Mouse (Mus musculus): Measurements from ENCODE around the gene Pspc1. TPM values are rescaled to one million over a fixed set of nuclear protein-coding genes. Genes with fewer than 3 reads are reported as not detected.

The Pspc1 gene
- polyA plus RNA-seq, 1 experiment from 2014 or later: 48.5 TPM

DNA sequence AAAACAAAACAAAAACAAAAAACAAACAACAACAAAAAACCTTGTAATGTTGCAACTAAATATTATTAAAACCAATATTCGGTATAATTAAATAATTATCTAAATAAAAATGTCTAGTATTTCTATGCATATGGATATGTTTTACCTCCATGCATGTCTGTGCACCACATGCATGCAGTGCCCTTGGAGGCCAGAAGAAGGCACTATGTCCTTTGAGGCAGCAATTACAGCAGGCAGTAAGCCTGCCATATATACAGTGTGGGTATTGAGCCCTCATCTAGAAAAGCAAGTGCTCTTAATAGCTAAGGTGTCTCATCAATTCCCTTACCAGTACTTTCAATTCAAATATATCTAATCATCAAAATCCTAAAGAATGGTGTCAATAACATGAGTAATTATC, 37.9 kb downstream of the Pspc1 start:
- H3K9me3 ChIP-seq (ENCODE audit: control insufficient read depth, low read length): no peaks in the 10 kb centered on the region
- WGBS: 90% methylated on average over 1 of the region's 1 CpGs

DNA sequence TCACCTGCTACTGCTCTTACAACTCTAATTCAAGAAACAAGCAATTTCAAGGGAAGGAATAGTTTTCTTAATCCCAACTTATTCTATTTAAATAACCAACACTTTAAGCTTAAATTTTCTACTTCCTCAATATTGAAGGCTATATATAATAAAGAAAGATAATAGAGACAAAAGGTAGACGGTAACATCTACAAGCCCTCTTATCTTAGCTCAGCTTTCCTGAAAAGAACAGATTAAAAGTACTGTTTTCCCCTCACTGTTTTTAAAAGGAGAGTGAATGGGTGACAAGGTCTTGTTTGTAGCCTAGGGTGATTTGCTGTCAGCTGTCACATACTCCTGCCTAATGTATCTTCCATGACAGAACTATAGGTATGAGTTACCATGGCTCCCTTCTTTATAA, 51.6 kb downstream of the Pspc1 start:
- H3K9me3 ChIP-seq (ENCODE audit: control insufficient read depth, low read length): no peaks in the 10 kb centered on the region
- ATAC-seq: no peak
- no peak overlapping the region for H3K9ac ChIP-seq (replicated peaks; ENCODE audit: low read depth, low read length)
- 88% methylated on average over 1 of the region's 1 CpGs for WGBS
- no peaks in the 10 kb centered on the region for H3K27me3 ChIP-seq (replicated peaks; ENCODE audit: control insufficient read depth, insufficient read depth, low read length)
- no peaks in the 10 kb centered on the region for H3K4me1 ChIP-seq (replicated peaks; ENCODE audit: control insufficient read depth, insufficient read depth, low read length)
- no peak overlapping the region for H3K27ac ChIP-seq (ENCODE audit: low read length)
- no peak overlapping the region for H3K4me2 ChIP-seq (ENCODE audit: low read length)
- H3K36me3 ChIP-seq (ENCODE audit: control insufficient read depth, insufficient read depth): no peaks in the 10 kb centered on the region
- no peak overlapping the region for H3K4me3 ChIP-seq (replicated peaks; ENCODE audit: low read length)

More for the DNA sequence above, 37.9 kb downstream of the Pspc1 start:
- Histone ChIP-seq H3K9ac (replicated peaks; ENCODE audit: low read depth, low read length) (no peak overlapping the region), H3K4me3 (replicated peaks; ENCODE audit: low read length) (no peak overlapping the region), H3K27ac (ENCODE audit: low read length) (no peak overlapping the region), H3K36me3 (ENCODE audit: control insufficient read depth, insufficient read depth) (no peaks in the 10 kb centered on the region), H3K4me1 (replicated peaks; ENCODE audit: control insufficient read depth, insufficient read depth, low read length) (no peaks in the 10 kb centered on the region), H3K4me2 (ENCODE audit: low read length) (no peak overlapping the region), H3K27me3 (replicated peaks; ENCODE audit: control insufficient read depth, insufficient read depth, low read length) (no peaks in the 10 kb centered on the region)
- no peak for ATAC-seq

DNA sequence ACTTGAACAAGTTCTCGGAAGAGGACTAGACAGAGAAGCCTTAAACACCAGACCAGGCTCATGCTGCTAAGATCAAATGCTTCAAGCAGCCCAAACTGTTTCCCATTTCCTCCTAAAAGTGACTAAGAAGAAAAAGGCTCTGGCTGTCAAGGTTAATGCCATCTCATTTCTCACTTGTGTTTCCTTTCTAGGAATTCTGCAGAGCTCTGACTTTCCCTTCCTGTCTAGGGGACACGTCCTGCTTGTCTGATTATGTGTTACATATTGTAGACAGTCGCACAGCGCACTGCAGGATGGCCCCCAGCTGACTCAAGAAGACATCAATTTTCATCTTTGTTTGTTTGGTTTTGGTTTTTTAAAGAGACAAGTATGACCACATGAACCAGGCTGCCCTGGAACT, 72.4 kb downstream of the Pspc1 start:
- no peaks in the 10 kb centered on the region for H3K4me1 ChIP-seq (replicated peaks; ENCODE audit: control insufficient read depth, insufficient read depth, low read length)
- H3K4me3 ChIP-seq (replicated peaks; ENCODE audit: low read length): no peak overlapping the region
- no peak overlapping the region for H3K27ac ChIP-seq (ENCODE audit: low read length)
- H3K36me3 ChIP-seq (ENCODE audit: control insufficient read depth, insufficient read depth): no peaks in the 10 kb centered on the region
- H3K27me3 ChIP-seq (replicated peaks; ENCODE audit: control insufficient read depth, insufficient read depth, low read length): no peaks in the 10 kb centered on the region
- H3K9ac ChIP-seq (replicated peaks; ENCODE audit: low read depth, low read length): no peak overlapping the region
- H3K4me2 ChIP-seq (ENCODE audit: low read length): no peak overlapping the region
- WGBS: 92% methylated on average over 4 of the region's 4 CpGs
- ATAC-seq: no peak
- no peaks in the 10 kb centered on the region for H3K9me3 ChIP-seq (ENCODE audit: control insufficient read depth, low read length)

DNA sequence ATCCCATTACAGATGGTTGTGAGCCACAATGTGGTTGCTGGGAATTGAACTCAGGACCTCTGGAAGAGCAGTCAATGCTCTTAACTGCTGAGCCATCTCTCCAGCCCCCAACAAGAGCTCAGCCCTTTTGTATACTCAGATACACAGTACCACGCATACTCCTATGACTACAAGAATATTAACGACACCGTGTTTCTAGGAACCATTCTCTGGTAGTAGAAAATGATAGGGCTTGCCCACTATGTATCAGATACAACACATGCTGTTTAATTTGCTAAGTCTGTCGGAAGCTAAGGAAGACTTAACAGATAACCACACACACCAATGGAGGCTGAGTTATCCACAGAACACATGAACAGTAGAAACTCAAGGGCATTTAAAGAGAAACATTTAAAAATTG, 75.5 kb downstream of the Pspc1 start:
- peaks cover 15% of the 10 kb centered on the region for H3K36me3 ChIP-seq (ENCODE audit: control insufficient read depth, insufficient read depth)
- H3K9ac ChIP-seq (replicated peaks; ENCODE audit: low read depth, low read length): no peak overlapping the region
- ATAC-seq: no peak
- H3K9me3 ChIP-seq (ENCODE audit: control insufficient read depth, low read length): no peaks in the 10 kb centered on the region
- no peak overlapping the region for H3K27ac ChIP-seq (ENCODE audit: low read length)
- no peak overlapping the region for H3K4me2 ChIP-seq (ENCODE audit: low read length)
- no peak overlapping the region for H3K4me3 ChIP-seq (replicated peaks; ENCODE audit: low read length)
- 93% methylated on average over 4 of the region's 4 CpGs for WGBS
- H3K27me3 ChIP-seq (replicated peaks; ENCODE audit: control insufficient read depth, insufficient read depth, low read length): no peaks in the 10 kb centered on the region
- no peaks in the 10 kb centered on the region for H3K4me1 ChIP-seq (replicated peaks; ENCODE audit: control insufficient read depth, insufficient read depth, low read length)

DNA sequence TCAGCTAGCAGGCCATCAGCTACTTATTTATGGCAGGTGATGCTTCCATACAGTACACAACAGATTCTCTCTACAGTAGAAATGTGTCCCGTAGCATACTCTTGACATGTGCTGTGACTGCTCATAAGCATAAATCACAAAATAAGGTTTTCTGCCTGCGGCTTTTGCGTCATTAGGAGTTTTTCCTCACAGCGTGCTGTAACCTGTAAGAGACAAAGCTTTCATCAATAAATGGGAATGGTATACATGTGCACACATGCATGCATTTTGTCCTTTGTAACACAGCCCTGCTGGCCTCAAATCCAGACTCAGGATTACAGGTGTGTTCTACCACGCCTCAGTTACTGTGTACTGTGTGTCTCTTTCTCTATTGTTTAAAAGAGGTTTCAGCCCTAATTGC, 80.3 kb downstream of the Pspc1 start:
- Histone ChIP-seq H3K36me3 (ENCODE audit: control insufficient read depth, insufficient read depth) (peaks cover 39% of the 10 kb centered on the region), H3K4me3 (replicated peaks; ENCODE audit: low read length) (no peak overlapping the region), H3K9me3 (ENCODE audit: control insufficient read depth, low read length) (no peaks in the 10 kb centered on the region), H3K4me1 (replicated peaks; ENCODE audit: control insufficient read depth, insufficient read depth, low read length) (no peaks in the 10 kb centered on the region), H3K27ac (ENCODE audit: low read length) (no peak overlapping the region), H3K9ac (replicated peaks; ENCODE audit: low read depth, low read length) (no peak overlapping the region), H3K27me3 (replicated peaks; ENCODE audit: control insufficient read depth, insufficient read depth, low read length) (no peaks in the 10 kb centered on the region), H3K4me2 (ENCODE audit: low read length) (no peak overlapping the region)
- WGBS: 88% methylated on average over 5 of the region's 5 CpGs
- no peak for ATAC-seq

DNA sequence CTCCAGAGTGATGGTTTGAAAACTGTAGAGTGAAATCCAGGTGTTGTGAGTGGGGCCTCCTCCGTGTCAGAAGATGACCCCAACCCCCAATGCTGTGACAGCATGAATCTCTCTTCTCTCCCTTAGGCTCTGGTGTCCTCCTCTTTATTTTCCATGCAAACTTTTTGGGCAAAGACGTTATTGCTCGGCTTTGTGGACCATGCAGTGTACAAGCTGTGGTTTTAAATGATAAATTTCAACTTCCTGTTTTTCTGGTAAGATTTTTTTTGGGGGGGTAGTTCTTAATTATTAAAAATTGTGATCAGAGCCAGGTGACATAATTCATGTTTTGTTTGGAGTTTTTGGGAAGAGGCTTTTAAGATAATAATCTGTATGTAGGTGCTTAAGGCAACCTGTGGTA, 82.6 kb downstream of the Pspc1 start:
- no peaks in the 10 kb centered on the region for H3K4me1 ChIP-seq (replicated peaks; ENCODE audit: control insufficient read depth, insufficient read depth, low read length)
- peaks cover 43% of the 10 kb centered on the region for H3K36me3 ChIP-seq (ENCODE audit: control insufficient read depth, insufficient read depth)
- H3K27ac ChIP-seq (ENCODE audit: low read length): no peak overlapping the region
- 86% methylated on average over 3 of the region's 3 CpGs for WGBS
- no peaks in the 10 kb centered on the region for H3K9me3 ChIP-seq (ENCODE audit: control insufficient read depth, low read length)
- no peak overlapping the region for H3K4me3 ChIP-seq (replicated peaks; ENCODE audit: low read length)
- H3K9ac ChIP-seq (replicated peaks; ENCODE audit: low read depth, low read length): no peak overlapping the region
- no peak for ATAC-seq
- no peak overlapping the region for H3K4me2 ChIP-seq (ENCODE audit: low read length)
- no peaks in the 10 kb centered on the region for H3K27me3 ChIP-seq (replicated peaks; ENCODE audit: control insufficient read depth, insufficient read depth, low read length)

DNA sequence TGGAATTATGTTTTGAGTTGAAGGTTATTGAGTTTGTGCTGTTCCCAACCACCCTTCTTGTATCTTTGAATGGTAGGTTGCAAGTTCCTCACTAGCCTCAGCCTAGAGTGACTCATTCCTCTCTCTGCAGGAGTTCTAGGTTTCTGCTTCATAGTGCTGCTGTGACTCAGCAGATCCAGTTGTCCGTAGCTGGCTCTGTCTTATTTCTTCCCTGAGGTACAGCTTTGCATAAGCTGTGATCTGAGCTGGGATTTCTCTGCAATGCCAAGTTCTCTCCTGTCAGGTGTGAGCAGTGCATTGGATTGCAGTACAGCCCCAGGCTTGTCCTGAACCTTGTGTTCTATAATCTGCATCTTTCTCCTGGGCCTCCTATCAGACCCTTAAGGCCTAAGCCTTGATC, 88.3 kb downstream of the Pspc1 start:
- no peak overlapping the region for H3K27ac ChIP-seq (ENCODE audit: low read length)
- H3K4me1 ChIP-seq (replicated peaks; ENCODE audit: control insufficient read depth, insufficient read depth, low read length): no peaks in the 10 kb centered on the region
- no peak overlapping the region for H3K9ac ChIP-seq (replicated peaks; ENCODE audit: low read depth, low read length)
- no peaks in the 10 kb centered on the region for H3K27me3 ChIP-seq (replicated peaks; ENCODE audit: control insufficient read depth, insufficient read depth, low read length)
- WGBS: 78% methylated on average over 1 of the region's 1 CpGs
- no peak overlapping the region for H3K4me2 ChIP-seq (ENCODE audit: low read length)
- peaks cover 27% of the 10 kb centered on the region for H3K36me3 ChIP-seq (ENCODE audit: control insufficient read depth, insufficient read depth)
- H3K4me3 ChIP-seq (replicated peaks; ENCODE audit: low read length): no peak overlapping the region
- no peaks in the 10 kb centered on the region for H3K9me3 ChIP-seq (ENCODE audit: control insufficient read depth, low read length)
- ATAC-seq: no peak

DNA sequence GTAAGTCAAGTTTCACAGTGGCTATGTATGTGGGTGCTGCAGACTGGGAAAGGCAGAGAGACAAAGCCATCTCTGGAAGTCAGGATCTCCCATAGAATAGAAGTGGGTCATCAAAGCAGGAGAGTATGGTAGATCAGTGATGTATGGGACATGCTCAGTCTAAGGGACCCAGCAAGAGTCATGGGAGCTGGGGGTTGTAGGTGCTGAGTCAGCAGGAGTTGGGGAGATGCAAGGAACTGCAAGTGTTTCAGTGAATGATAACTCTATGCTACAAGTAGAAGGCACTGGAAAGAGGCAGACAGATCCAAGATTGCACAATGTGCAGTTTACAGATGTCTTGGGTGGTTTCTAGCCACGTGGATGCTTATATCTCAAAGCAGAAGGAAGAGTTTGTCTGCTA, 89.0 kb downstream of the Pspc1 start:
- WGBS: 93% methylated on average over 1 of the region's 1 CpGs
- H3K27ac ChIP-seq (ENCODE audit: low read length): no peak overlapping the region
- no peaks in the 10 kb centered on the region for H3K9me3 ChIP-seq (ENCODE audit: control insufficient read depth, low read length)
- no peak overlapping the region for H3K4me2 ChIP-seq (ENCODE audit: low read length)
- H3K4me3 ChIP-seq (replicated peaks; ENCODE audit: low read length): no peak overlapping the region
- H3K9ac ChIP-seq (replicated peaks; ENCODE audit: low read depth, low read length): no peak overlapping the region
- H3K4me1 ChIP-seq (replicated peaks; ENCODE audit: control insufficient read depth, insufficient read depth, low read length): no peaks in the 10 kb centered on the region
- H3K27me3 ChIP-seq (replicated peaks; ENCODE audit: control insufficient read depth, insufficient read depth, low read length): no peaks in the 10 kb centered on the region
- ATAC-seq: no peak
- H3K36me3 ChIP-seq (ENCODE audit: control insufficient read depth, insufficient read depth): peaks cover 23% of the 10 kb centered on the region

DNA sequence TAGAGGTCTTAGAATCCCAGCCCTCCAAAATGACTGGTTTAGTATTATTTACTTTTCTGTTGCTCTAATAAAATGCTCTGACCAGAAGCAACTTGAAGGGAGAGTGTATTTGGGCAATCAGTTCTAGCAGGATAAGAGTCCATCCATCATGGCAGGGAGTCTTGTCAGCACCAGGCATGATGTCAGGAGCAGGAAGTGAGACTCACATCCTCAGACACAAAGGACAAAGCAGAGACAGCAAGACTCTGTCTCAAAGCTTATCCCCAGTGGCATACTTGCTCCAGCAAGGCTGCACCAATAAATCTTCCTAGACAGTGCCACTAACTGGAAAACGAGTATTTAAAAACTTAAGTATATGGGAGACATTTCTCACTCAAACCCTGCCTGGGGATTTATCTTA, 92.7 kb downstream of the Pspc1 start:
- H3K27me3 ChIP-seq (replicated peaks; ENCODE audit: control insufficient read depth, insufficient read depth, low read length): no peaks in the 10 kb centered on the region
- whole genome bisulfite sequencing: 85% methylated on average over 1 of the region's 1 CpGs

More for the DNA sequence above, 92.7 kb downstream of the Pspc1 start:
- no peaks in the 10 kb centered on the region for H3K9me3 ChIP-seq (ENCODE audit: control insufficient read depth, low read length)
- H3K4me3 ChIP-seq (replicated peaks; ENCODE audit: low read length): no peak overlapping the region
- peaks cover 16% of the 10 kb centered on the region for H3K36me3 ChIP-seq (ENCODE audit: control insufficient read depth, insufficient read depth)
- H3K4me2 ChIP-seq (ENCODE audit: low read length): no peak overlapping the region
- no peak overlapping the region for H3K27ac ChIP-seq (ENCODE audit: low read length)
- H3K9ac ChIP-seq (replicated peaks; ENCODE audit: low read depth, low read length): no peak overlapping the region
- H3K4me1 ChIP-seq (replicated peaks; ENCODE audit: control insufficient read depth, insufficient read depth, low read length): no peaks in the 10 kb centered on the region
- ATAC-seq: no peak
